Mouse (Mus musculus) hindbrain, embryonic 14.5 days (tissue): Measurements from ENCODE around the gene Arl6ip5. TPM values are rescaled to one million over a fixed set of nuclear protein-coding genes. Genes with fewer than 3 reads are reported as not detected.

Source experiments
- ATAC-seq: fragments of 200-750 bp; cut with Nextera tagmentation; 2 replicates; pipeline ENCODE4 v1.8.0; 2017; ENCODE audit warnings: moderate number of reproducible peaks, mild to moderate bottlenecking, moderate TSS enrichment, moderate library complexity; ENCODE audit not compliant: low FRiP score
- DNase-seq: peaks from one replicate; pipeline ENCODE4 v3.0.0-alpha.2; 2015; ENCODE audit warnings: low spot score
- H3K27ac ChIP-seq: fragments of 300-500 bp; sonication (generic); 2 replicates; pipeline ENCODE4 v1.5.1; 2014; ENCODE audit warnings: mild to moderate bottlenecking, moderate library complexity
- H3K27me3 ChIP-seq: fragments of 300-500 bp; sonication (generic); 2 replicates; pipeline ENCODE4 v1.6.1; 2014; ENCODE audit warnings: mild to moderate bottlenecking, low read length, mixed read lengths; ENCODE audit not compliant: control insufficient read depth, insufficient read depth
- H3K36me3 ChIP-seq: fragments of 300-500 bp; sonication (generic); replicated peaks from 2 replicates; pipeline ENCODE4 v1.6.1; 2014; ENCODE audit not compliant: control insufficient read depth, insufficient read depth
- H3K4me1 ChIP-seq: fragments of 300-500 bp; sonication (generic); replicated peaks from 2 replicates; pipeline ENCODE4 v1.6.1; 2014; ENCODE audit warnings: antibody characterized with exemption, low read length, mixed read lengths; ENCODE audit not compliant: control insufficient read depth, insufficient read depth
- H3K4me2 ChIP-seq: fragments of 300-500 bp; sonication (generic); replicated peaks from 2 replicates; pipeline ENCODE4 v1.6.1; 2014; ENCODE audit warnings: mild to moderate bottlenecking, moderate library complexity
- H3K4me3 ChIP-seq: fragments of 300-500 bp; sonication (generic); replicated peaks from 2 replicates; pipeline ENCODE4 v1.5.1; 2014; ENCODE audit warnings: mild to moderate bottlenecking, low read length
- H3K9ac ChIP-seq: fragments of 300-500 bp; sonication (generic); 2 replicates; pipeline ENCODE4 v1.6.1; 2014
- H3K9me3 ChIP-seq: fragments of 300-500 bp; sonication (generic); 2 replicates; pipeline ENCODE4 v1.6.1; 2016; ENCODE audit warnings: low read length; ENCODE audit not compliant: control insufficient read depth
- WGBS: fragments of 180-500 bp; shearing (Covaris S2); extraction: QIAGEN DNeasy Blood & Tissue Kit; methylation state at CpG from one replicate; pipeline ENCODE4 v1.1.7; 2014; 5-methylcytosine and 5-hydroxymethylcytosine counted together
- polyA plus RNA-seq: library from polyadenylated mRNA; unstranded; fragments of >200 nt; fragmentation: Nextera tagmentation; extraction: Ambion mirVana; gene quantifications from 2 replicates; pipeline ENCODE4 v1.2.1, GENCODE M21; 2014

Gene Arl6ip5
- polyA plus RNA-seq, 1 experiment from 2014 or later = 76.7 TPM

GRCm38 (mm10) chr6:97221205-97222025, 10.9 kb downstream of the Arl6ip5 start:
- ATAC-seq (no peak), DNase-seq (no peak)
- H3K9ac ChIP-seq = no peak overlapping the region
- 68% methylated on average over 15 of the region's 15 CpGs for WGBS
- H3K27ac ChIP-seq = no peak overlapping the region
- H3K27me3 ChIP-seq = no peaks in the 10 kb centered on the region
- peaks cover 7% of the 10 kb centered on the region for H3K4me1 ChIP-seq
- H3K36me3 ChIP-seq = no peaks in the 10 kb centered on the region
- no peaks in the 10 kb centered on the region for H3K9me3 ChIP-seq
- no peak overlapping the region for H3K4me3 ChIP-seq
- H3K4me2 ChIP-seq = no peak overlapping the region

GRCm38 (mm10) chr6:97222321-97222720, 11.8 kb downstream of the Arl6ip5 start:
- Histone ChIP-seq H3K27me3 (no peaks in the 10 kb centered on the region), H3K36me3 (no peaks in the 10 kb centered on the region; the same call in 1 of the 2 replicates), H3K4me1 (peaks cover 5% of the 10 kb centered on the region), H3K9me3 (no peaks in the 10 kb centered on the region), H3K9ac (no peak overlapping the region), H3K27ac (no peak overlapping the region), H3K4me2 (no peak overlapping the region), H3K4me3 (no peak overlapping the region)
- ATAC-seq (no peak), DNase-seq (no peak)
- WGBS = 60% methylated on average over 6 of the region's 6 CpGs

- 81% methylated on average over 5 of the region's 5 CpGs for WGBS
- no peaks in the 10 kb centered on the region; the same call in 1 of the 2 replicates for H3K36me3 ChIP-seq
- H3K4me2 ChIP-seq = no peak overlapping the region
- no peak for DNase-seq
- peaks cover 5% of the 10 kb centered on the region for H3K4me1 ChIP-seq
- no peak for ATAC-seq
- H3K4me3 ChIP-seq = no peak overlapping the region
- no peaks in the 10 kb centered on the region for H3K27me3 ChIP-seq
- H3K27ac ChIP-seq = no peak overlapping the region
- H3K9ac ChIP-seq = no peak overlapping the region
- no peaks in the 10 kb centered on the region for H3K9me3 ChIP-seq
Observed at GRCm38 (mm10) chr6:97222931-97223467, 12.5 kb downstream of the Arl6ip5 start.

- H3K9ac ChIP-seq = no peak overlapping the region
- peaks cover 5% of the 10 kb centered on the region for H3K4me1 ChIP-seq
- ATAC-seq (no peak), DNase-seq (no peak)
- H3K27ac ChIP-seq = no peak overlapping the region
- H3K4me3 ChIP-seq = no peak overlapping the region
- H3K27me3 ChIP-seq = no peaks in the 10 kb centered on the region
- H3K4me2 ChIP-seq = no peak overlapping the region
- 81% methylated on average over 4 of the region's 4 CpGs for WGBS
- H3K36me3 ChIP-seq = no peaks in the 10 kb centered on the region; the same call in 1 of the 2 replicates
- no peaks in the 10 kb centered on the region for H3K9me3 ChIP-seq
Observed at GRCm38 (mm10) chr6:97223566-97223965, 13.1 kb downstream of the Arl6ip5 start.

- H3K9ac ChIP-seq = no peak overlapping the region
- DNase-seq = no peak
- ATAC-seq = no peak
- 92% methylated on average over 8 of the region's 8 CpGs for WGBS
- no peak overlapping the region for H3K27ac ChIP-seq
- peaks cover 5% of the 10 kb centered on the region for H3K4me1 ChIP-seq
- H3K4me3 ChIP-seq = no peak overlapping the region
- no peaks in the 10 kb centered on the region for H3K9me3 ChIP-seq
- H3K36me3 ChIP-seq = peaks cover 2% of the 10 kb centered on the region
- no peaks in the 10 kb centered on the region for H3K27me3 ChIP-seq
- no peak overlapping the region for H3K4me2 ChIP-seq
Observed at GRCm38 (mm10) chr6:97224505-97224904, 14.0 kb downstream of the Arl6ip5 start.

GRCm38 (mm10) chr6:97226083-97226491, 15.6 kb downstream of the Arl6ip5 start:
- peak overlapping the region; percentile 66 for H3K27ac ChIP-seq

GRCm38 (mm10) chr6:97227067-97227847, 16.8 kb downstream of the Arl6ip5 start:
- DNase-seq (no peak), ATAC-seq (no peak)
- H3K4me3 ChIP-seq = no peak overlapping the region
- no peak overlapping the region for H3K4me2 ChIP-seq
- no peak overlapping the region for H3K27ac ChIP-seq
- peaks cover 29% of the 10 kb centered on the region for H3K36me3 ChIP-seq
- H3K27me3 ChIP-seq = no peaks in the 10 kb centered on the region
- 97% methylated on average over 9 of the region's 9 CpGs for WGBS
- H3K9ac ChIP-seq = no peak overlapping the region
- peaks cover 5% of the 10 kb centered on the region; the same call in 1 of the 2 replicates for H3K4me1 ChIP-seq
- no peaks in the 10 kb centered on the region for H3K9me3 ChIP-seq

More at GRCm38 (mm10) chr6:97226083-97226491, 15.6 kb downstream of the Arl6ip5 start:
- 19% methylated on average over 1 of the region's 1 CpGs for WGBS
- H3K9me3 ChIP-seq = no peaks in the 10 kb centered on the region
- DNase-seq (no peak), ATAC-seq (peak; percentile 51; the same call in 1 of the 2 replicates)
- H3K9ac ChIP-seq = no peak overlapping the region
- no peak overlapping the region for H3K4me2 ChIP-seq
- H3K4me3 ChIP-seq = no peak overlapping the region
- peaks cover 5% of the 10 kb centered on the region for H3K4me1 ChIP-seq
- no peaks in the 10 kb centered on the region for H3K27me3 ChIP-seq
- H3K36me3 ChIP-seq = peaks cover 17% of the 10 kb centered on the region

GRCm38 (mm10) chr6:97234911-97235668, 24.6 kb downstream of the Arl6ip5 start:
- DNase-seq (no peak), ATAC-seq (no peak)
- 85% methylated on average over 7 of the region's 7 CpGs for WGBS
- H3K36me3 ChIP-seq = peaks cover 31% of the 10 kb centered on the region
- no peak overlapping the region for H3K27ac ChIP-seq
- no peaks in the 10 kb centered on the region for H3K9me3 ChIP-seq
- H3K27me3 ChIP-seq = no peaks in the 10 kb centered on the region
- no peak overlapping the region for H3K4me2 ChIP-seq
- H3K4me3 ChIP-seq = no peak overlapping the region
- no peaks in the 10 kb centered on the region for H3K4me1 ChIP-seq
- H3K9ac ChIP-seq = no peak overlapping the region
